Mouse (Mus musculus): Measurements from ENCODE around the gene Gm28230. TPM values are rescaled to one million over a fixed set of nuclear protein-coding genes. Genes with fewer than 3 reads are reported as not detected.

The Gm28230 gene
- polyA plus RNA-seq, 1 experiment from 2014 or later: not detected

DNA sequence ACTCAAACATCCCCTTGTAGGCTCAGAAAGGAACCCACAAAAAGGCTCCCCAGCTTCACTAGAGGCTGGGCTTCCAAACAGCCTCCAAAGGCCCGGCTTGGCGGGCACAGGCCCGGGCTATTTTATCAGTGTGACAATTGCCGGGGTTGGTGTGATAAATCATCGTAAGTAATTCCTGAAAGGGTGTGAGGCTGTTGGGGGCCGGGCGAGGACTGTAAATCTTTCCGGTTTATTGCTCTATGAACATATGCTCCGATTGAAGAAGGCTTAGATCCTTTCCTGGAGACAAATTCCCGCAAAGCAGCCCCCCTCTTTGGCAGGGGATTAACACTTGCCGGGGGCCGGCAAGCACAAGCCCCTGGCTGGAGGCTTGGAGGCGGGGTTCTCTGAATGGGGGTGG is 7.9 kb downstream of the Gm28230 start:
- Histone ChIP-seq H3K4me1 (ENCODE audit: control insufficient read depth, insufficient read depth, low read length) (peaks cover 4% of the 10 kb centered on the region; the same call in 1 of the 2 replicates), H3K27me3 (ENCODE audit: control insufficient read depth, insufficient read depth, low read length) (peaks cover 93% of the 10 kb centered on the region), H3K4me2 (ENCODE audit: low read depth, low read length) (no peak overlapping the region), H3K27ac (ENCODE audit: low read length) (no peak overlapping the region), H3K4me3 (ENCODE audit: low read length) (no peak overlapping the region), H3K9ac (ENCODE audit: low read length) (no peak overlapping the region), H3K36me3 (ENCODE audit: control insufficient read depth, insufficient read depth) (no peaks in the 10 kb centered on the region), H3K9me3 (replicated peaks; ENCODE audit: control insufficient read depth, low read length) (no peaks in the 10 kb centered on the region)
- ATAC-seq (replicated peaks; ENCODE audit: extremely low read depth, insufficient read depth, low FRiP score): no peak
- WGBS: 4% methylated on average over 13 of the region's 13 CpGs

DNA sequence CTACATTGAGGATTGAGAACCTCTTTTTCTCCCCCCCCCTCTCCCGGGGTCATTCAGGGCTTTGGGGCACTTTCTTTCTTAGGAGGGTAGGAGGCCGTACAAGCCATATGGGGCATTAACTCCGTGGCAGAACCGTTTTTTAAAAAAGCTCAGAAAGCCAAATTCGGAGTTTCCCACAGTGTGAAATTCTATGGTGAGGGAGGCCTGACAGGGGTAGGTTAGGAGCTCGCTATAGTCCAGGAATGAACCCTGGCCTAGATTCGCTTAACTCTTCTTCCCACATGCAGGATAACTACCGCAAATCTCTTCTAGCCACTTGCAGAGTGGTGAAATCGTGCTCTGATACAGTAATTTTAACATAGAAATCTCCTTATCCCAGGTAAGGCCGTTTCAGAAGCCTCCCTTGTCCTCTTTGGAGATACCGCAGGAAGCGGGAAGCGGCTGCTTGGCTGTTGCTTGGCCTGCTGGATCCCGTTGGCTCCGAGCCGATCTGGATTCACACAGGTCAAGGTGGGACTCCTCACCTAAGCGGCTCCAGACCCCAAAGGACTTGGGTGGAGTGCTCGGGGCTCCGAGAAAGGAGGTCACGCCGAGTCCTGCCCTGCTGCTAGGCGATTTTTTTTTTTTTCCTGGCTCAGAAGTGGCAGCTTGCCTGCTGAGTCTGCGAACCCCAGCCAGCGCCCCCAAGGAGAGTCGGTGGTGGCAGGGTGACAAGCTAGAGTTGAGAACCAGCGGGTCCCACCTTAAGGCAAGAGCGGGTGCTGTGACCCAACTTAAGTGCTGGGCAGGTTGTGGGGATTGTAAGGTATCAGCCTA is 8.7 kb downstream of the Gm28230 start:
- H3K4me3 ChIP-seq (ENCODE audit: low read length): no peak overlapping the region; the same call in 1 of the 2 replicates
- H3K4me1 ChIP-seq (ENCODE audit: control insufficient read depth, insufficient read depth, low read length): peaks cover 4% of the 10 kb centered on the region
- peaks cover 95% of the 10 kb centered on the region for H3K27me3 ChIP-seq (ENCODE audit: control insufficient read depth, insufficient read depth, low read length)
- no peak for ATAC-seq (replicated peaks; ENCODE audit: extremely low read depth, insufficient read depth, low FRiP score)
- no peaks in the 10 kb centered on the region for H3K9me3 ChIP-seq (replicated peaks; ENCODE audit: control insufficient read depth, low read length)
- H3K9ac ChIP-seq (ENCODE audit: low read length): no peak overlapping the region
- 6% methylated on average over 27 of the region's 27 CpGs for WGBS
- H3K36me3 ChIP-seq (ENCODE audit: control insufficient read depth, insufficient read depth): no peaks in the 10 kb centered on the region
- no peak overlapping the region for H3K4me2 ChIP-seq (ENCODE audit: low read depth, low read length)
- H3K27ac ChIP-seq (ENCODE audit: low read length): no peak overlapping the region

DNA sequence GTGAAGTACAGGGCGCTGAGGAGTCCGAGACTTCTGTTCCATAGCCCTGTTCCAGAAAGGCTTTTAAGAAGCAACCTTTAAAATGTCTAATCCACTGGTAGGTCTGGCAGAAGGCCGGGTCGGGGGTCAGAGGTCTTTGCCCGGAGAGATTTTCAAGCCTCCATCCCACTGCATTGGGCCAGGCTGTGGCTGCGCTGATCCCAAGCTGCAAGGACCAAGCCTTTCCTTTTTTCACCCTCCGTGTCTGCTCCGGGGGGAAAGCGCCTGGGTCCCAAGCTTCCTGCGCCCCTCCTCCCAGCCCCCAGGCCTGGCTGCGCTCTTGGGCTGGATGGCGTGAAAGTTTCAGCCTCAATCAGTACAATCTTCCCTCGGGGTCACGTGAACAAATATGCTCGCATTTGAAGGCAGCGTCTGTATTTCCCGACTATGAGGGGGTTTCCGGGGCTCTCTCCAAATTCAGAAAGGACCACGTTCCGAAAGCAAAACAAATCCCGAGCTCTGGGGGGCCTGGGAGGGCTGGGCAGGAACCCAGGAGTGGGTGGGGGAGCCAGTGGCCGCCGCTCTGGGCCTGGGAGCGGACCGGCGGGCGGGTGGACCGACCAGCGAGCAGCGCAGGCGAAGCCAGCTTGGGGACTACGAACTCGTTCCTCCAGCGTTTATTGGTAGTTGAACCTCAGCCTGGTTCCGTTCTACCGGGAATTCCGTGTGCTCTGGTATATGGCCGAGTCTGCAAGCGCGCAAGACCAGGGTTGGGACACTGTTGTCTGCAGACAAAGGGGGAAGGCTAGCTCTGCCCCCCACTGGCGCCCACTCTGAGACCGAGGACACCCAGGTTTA is 9.5 kb downstream of the Gm28230 start:
- whole genome bisulfite sequencing: 2% methylated on average over 42 of the region's 42 CpGs
- no peaks in the 10 kb centered on the region for H3K36me3 ChIP-seq (ENCODE audit: control insufficient read depth, insufficient read depth)
- no peaks in the 10 kb centered on the region for H3K9me3 ChIP-seq (replicated peaks; ENCODE audit: control insufficient read depth, low read length)
- no peak overlapping the region for H3K9ac ChIP-seq (ENCODE audit: low read length)
- no peak overlapping the region for H3K27ac ChIP-seq (ENCODE audit: low read length)
- H3K27me3 ChIP-seq (ENCODE audit: control insufficient read depth, insufficient read depth, low read length): peaks cover 95% of the 10 kb centered on the region
- ATAC-seq (replicated peaks; ENCODE audit: extremely low read depth, insufficient read depth, low FRiP score): no peak
- H3K4me1 ChIP-seq (ENCODE audit: control insufficient read depth, insufficient read depth, low read length): peaks cover 4% of the 10 kb centered on the region
- peak overlapping the region; percentile 44 for H3K4me2 ChIP-seq (ENCODE audit: low read depth, low read length)
- peak overlapping the region; percentile 35 for H3K4me3 ChIP-seq (ENCODE audit: low read length)

DNA sequence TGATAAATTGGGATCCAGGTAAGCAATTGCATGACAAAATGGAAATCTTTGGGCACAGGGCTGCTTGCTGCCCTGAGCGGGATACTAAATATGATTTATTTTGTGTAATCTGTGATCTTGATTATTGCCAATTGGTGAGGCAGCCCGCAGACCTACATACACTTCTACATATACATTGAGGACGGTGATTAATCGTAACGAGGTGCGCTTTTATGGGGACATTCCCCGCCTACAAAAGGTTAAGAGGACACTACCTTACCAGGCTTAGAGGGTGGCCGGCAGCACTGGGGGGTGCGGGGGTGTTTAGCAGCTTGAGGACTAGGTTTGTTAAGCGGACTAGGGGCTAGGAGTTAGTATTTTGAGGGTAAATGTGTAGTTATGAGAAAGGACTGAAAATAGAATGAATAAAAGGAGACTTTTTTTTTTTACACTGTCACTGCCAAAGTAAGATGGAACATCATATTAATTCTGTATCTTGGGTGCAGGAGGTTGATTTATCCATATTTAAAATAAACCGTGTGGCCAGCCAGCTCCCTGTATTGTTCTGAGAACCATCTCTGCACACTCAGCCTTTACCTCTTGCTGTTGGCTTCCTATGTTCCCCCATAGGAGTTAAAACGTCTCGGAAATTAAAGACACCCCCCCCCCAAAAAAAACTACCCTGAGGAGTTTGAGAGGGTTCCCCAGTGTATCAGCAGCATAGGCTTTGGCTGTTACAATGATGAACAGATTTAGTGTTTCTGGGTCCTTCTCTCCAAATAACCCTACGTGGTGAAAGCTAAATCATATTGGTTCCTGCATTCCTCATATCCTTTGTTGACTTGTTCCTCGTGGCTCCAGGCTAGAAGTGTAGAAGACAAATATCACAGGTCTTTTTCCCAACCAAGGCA is 10.4 kb downstream of the Gm28230 start:
- Histone ChIP-seq H3K9ac (ENCODE audit: low read length) (no peak overlapping the region), H3K36me3 (ENCODE audit: control insufficient read depth, insufficient read depth) (no peaks in the 10 kb centered on the region), H3K4me3 (ENCODE audit: low read length) (no peak overlapping the region), H3K4me1 (ENCODE audit: control insufficient read depth, insufficient read depth, low read length) (peaks cover 4% of the 10 kb centered on the region), H3K4me2 (ENCODE audit: low read depth, low read length) (no peak overlapping the region), H3K9me3 (replicated peaks; ENCODE audit: control insufficient read depth, low read length) (no peaks in the 10 kb centered on the region), H3K27ac (ENCODE audit: low read length) (no peak overlapping the region), H3K27me3 (ENCODE audit: control insufficient read depth, insufficient read depth, low read length) (peaks cover 96% of the 10 kb centered on the region)
- WGBS: 4% methylated on average over 15 of the region's 15 CpGs
- ATAC-seq (replicated peaks; ENCODE audit: extremely low read depth, insufficient read depth, low FRiP score): no peak

DNA sequence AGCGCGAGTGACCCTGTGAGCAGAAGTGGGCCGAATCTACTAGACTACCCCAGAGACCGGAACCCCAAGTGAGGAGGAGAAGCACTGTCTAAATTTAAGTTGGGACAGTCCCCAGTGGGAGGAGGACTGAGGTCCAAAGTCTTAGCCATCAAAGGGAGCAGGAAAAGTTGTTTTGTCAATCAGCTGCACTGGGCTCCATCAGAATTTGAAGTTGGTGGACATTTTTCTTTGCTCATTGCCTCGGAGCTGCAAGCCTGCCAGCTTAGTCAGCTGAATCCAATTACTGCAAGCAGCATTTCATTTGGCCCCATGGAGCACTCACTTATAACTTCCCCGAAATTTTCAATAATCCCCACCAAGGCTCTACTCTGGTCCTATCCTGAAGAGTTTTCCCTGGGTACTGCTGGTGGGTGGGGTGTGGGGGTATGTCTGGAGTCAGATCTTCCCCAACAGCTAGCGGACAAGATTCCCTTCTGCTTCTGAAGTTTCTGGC is 11.1 kb downstream of the Gm28230 start:
- H3K9me3 ChIP-seq (replicated peaks; ENCODE audit: control insufficient read depth, low read length): no peaks in the 10 kb centered on the region
- H3K4me1 ChIP-seq (ENCODE audit: control insufficient read depth, insufficient read depth, low read length): peaks cover 4% of the 10 kb centered on the region
- H3K36me3 ChIP-seq (ENCODE audit: control insufficient read depth, insufficient read depth): no peaks in the 10 kb centered on the region
- H3K27me3 ChIP-seq (ENCODE audit: control insufficient read depth, insufficient read depth, low read length): peaks cover 95% of the 10 kb centered on the region
- 10% methylated on average over 7 of the region's 7 CpGs for WGBS
- no peak for ATAC-seq (replicated peaks; ENCODE audit: extremely low read depth, insufficient read depth, low FRiP score)
- H3K27ac ChIP-seq (ENCODE audit: low read length): no peak overlapping the region
- H3K9ac ChIP-seq (ENCODE audit: low read length): no peak overlapping the region
- no peak overlapping the region for H3K4me2 ChIP-seq (ENCODE audit: low read depth, low read length)
- H3K4me3 ChIP-seq (ENCODE audit: low read length): no peak overlapping the region

DNA sequence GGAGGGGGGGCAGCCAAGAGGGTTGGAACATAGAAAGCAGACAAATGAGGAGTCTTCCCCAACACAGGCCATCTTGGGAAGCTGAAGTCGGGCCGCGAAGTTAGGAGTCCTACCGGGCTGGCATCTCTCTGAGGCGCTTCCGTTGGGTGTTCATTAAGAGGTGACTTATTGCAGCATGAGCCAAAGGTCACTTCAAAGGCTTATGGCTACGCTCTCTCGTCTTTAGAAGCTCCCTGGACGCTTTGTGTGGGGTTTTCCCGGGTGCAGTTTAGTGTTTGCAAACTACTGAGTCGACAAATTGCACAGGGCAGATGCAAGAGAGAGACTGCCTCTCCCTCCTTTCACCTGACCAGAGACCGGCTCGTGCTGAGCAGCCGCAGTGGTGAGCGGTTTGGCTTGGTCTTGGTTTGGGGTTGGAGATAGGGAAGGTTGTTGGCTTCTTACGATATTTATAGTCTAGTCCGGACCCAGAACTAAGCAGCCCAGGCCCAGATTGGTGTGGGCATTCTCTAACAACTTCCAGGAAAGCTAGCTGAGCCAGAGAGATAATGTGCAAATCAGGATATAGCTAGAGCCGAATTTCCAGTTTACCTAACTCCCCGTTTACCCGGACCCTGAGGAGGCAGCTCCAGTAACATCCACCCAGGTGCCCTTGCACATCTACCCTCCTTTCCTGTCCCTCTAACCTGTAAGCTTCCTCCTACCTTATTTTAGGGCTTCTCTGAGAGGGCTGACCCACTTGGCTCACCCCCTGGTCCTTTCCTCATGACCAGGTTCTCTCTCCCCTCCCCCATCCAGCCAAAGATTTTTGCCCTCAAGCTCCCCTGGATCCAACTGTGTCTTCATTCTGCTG is 12.3 kb downstream of the Gm28230 start:
- 3% methylated on average over 20 of the region's 20 CpGs for WGBS
- Histone ChIP-seq H3K36me3 (ENCODE audit: control insufficient read depth, insufficient read depth) (no peaks in the 10 kb centered on the region), H3K27ac (ENCODE audit: low read length) (no peak overlapping the region), H3K9me3 (replicated peaks; ENCODE audit: control insufficient read depth, low read length) (no peaks in the 10 kb centered on the region), H3K4me2 (ENCODE audit: low read depth, low read length) (no peak overlapping the region), H3K9ac (ENCODE audit: low read length) (no peak overlapping the region), H3K4me3 (ENCODE audit: low read length) (no peak overlapping the region), H3K27me3 (ENCODE audit: control insufficient read depth, insufficient read depth, low read length) (peaks cover 94% of the 10 kb centered on the region), H3K4me1 (ENCODE audit: control insufficient read depth, insufficient read depth, low read length) (peaks cover 4% of the 10 kb centered on the region)
- ATAC-seq (replicated peaks; ENCODE audit: extremely low read depth, insufficient read depth, low FRiP score): no peak

DNA sequence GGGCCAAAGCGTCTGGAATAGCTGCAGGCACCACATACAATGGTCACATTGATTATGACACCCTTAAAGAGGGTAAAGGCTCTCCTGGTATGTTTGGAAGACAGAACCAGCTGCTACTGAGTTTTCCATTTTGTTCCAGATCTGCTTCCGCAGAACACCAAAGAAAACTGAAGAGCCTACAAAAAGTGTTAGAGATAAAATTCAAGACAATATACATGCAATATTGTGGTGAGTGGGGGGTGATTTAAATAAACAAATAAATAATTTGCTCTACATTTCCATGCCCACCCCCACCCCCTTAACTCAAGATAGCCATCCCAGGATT is 12.9 kb downstream of the Gm28230 start:
- peaks cover 4% of the 10 kb centered on the region for H3K4me1 ChIP-seq (ENCODE audit: control insufficient read depth, insufficient read depth, low read length)
- ATAC-seq (replicated peaks; ENCODE audit: extremely low read depth, insufficient read depth, low FRiP score): no peak
- H3K4me2 ChIP-seq (ENCODE audit: low read depth, low read length): no peak overlapping the region
- no peak overlapping the region for H3K4me3 ChIP-seq (ENCODE audit: low read length)
- no peak overlapping the region for H3K27ac ChIP-seq (ENCODE audit: low read length)
- WGBS: 12% methylated on average over 2 of the region's 2 CpGs
- peaks cover 95% of the 10 kb centered on the region for H3K27me3 ChIP-seq (ENCODE audit: control insufficient read depth, insufficient read depth, low read length)
- no peak overlapping the region for H3K9ac ChIP-seq (ENCODE audit: low read length)
- H3K36me3 ChIP-seq (ENCODE audit: control insufficient read depth, insufficient read depth): no peaks in the 10 kb centered on the region
- H3K9me3 ChIP-seq (replicated peaks; ENCODE audit: control insufficient read depth, low read length): no peaks in the 10 kb centered on the region

DNA sequence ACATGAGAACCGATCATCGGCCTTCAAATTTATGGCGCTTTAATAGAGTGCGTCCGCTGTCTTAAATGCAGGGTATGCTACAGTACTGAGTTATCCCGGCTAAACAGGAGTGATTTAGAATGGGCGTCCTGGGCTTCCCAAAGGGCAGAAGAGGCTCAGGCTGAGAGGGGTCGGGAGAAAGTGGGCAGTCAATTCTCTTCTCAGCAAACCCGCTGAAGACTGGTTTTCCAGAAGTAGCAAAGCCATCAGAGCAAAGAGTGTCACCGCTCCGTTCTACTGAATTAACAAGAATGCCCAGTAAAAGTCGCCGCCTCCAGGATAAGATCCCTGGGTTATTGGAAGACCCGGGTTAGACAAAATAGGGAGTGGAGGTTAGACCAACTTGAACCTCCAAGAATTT is 13.3 kb downstream of the Gm28230 start:
- Histone ChIP-seq H3K9ac (ENCODE audit: low read length) (no peak overlapping the region), H3K27me3 (ENCODE audit: control insufficient read depth, insufficient read depth, low read length) (peaks cover 95% of the 10 kb centered on the region), H3K4me1 (ENCODE audit: control insufficient read depth, insufficient read depth, low read length) (peaks cover 4% of the 10 kb centered on the region), H3K27ac (ENCODE audit: low read length) (no peak overlapping the region), H3K4me3 (ENCODE audit: low read length) (no peak overlapping the region), H3K4me2 (ENCODE audit: low read depth, low read length) (no peak overlapping the region), H3K36me3 (ENCODE audit: control insufficient read depth, insufficient read depth) (no peaks in the 10 kb centered on the region), H3K9me3 (replicated peaks; ENCODE audit: control insufficient read depth, low read length) (no peaks in the 10 kb centered on the region)
- WGBS: 7% methylated on average over 14 of the region's 14 CpGs
- no peak for ATAC-seq (replicated peaks; ENCODE audit: extremely low read depth, insufficient read depth, low FRiP score)

Measured in heart, embryonic 16.5 days (tissue).